Mouse (Mus musculus): ENCODE measurements around the gene Thap3.
"Not testable (repeated sequence)": the region's sequence is repeated elsewhere in the genome, so short reads cannot be mapped to it uniquely, and the experiment has no call there.

Gene Thap3

GRCm38 (mm10) chr4:151988342-151989109 lies at the start of gene Thap3:
Gene Thap3, minus strand, starts transcription at chr4:151988997.
- peak; percentile 88 to 89 for DNase-seq

DNA sequence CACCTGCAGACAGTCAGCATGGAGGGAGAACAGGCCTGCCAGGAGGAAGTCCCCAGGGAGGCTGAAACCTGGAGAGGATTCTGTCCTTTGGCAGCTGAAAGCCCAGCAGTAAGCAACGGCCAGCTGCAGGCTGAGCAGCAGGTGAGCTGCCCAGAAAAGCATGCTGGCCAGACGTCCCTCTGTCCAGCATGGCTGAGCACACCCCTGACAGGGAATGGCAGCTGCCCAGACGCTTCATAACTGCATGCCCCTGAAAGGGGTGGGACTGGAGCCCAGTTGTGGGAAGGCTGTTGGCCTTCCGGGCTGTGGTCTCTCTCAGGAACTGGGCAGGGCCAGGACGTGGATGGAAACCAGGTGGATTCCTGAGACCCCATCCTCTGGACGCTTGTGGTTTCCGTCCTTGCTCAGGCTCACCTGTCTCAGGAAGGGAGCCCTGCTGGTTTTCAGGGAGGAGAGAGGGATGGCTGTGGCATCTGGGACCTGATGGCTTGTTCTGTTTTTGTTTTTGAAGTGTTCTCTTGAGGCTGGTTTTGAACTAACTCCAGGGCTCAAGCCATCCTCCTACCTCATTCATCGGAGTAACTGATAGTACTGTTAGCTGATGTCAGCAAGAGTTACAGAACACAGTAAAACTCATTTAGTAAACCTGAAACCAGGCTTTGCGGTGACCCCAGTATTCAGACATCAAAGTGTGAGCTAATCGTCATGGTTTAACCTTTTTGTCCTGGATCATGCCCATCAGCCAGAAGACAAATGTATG lies 49.6 kb upstream of the Thap3 start, which contains the start of gene Tas1r1:
TSS of gene Tas1r1 (minus strand) at position 344 of the 760 bp plus-strand sequence.
- DNase-seq = no peak

DNA sequence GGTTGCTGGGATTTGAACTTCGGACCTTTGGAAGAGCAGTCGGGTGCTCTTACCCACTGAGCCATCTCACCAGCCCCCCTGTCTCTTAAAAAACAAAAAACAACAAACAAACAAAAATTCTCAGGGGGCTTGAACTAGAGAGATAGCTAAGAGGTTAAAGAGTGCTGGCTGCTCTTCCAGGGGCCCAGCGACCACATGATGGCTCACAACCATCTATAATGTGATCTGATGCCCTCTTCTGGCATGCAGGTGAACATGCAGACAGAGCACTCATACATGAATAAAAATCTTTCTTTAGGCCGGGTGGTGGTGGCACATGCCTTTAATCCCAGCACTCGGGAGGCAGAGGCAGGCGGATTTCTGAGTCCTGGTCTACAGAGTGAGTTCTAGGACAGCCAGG lies 47.7 kb upstream of the Thap3 start:
- DNase-seq = not testable (repeated sequence)

- DNase-seq = no peak
These were observed 44.1 kb upstream of the Thap3 start for GRCm38 (mm10) chr4:152032922-152033321.

- DNase-seq = no peak
These were observed 41.2 kb upstream of the Thap3 start for GRCm38 (mm10) chr4:152029997-152030396.

- DNase-seq = peak in 1 of 2 experiments; percentile 26
These were observed 40.3 kb upstream of the Thap3 start for GRCm38 (mm10) chr4:152029087-152029486.

- no peak for DNase-seq
These were observed 39.7 kb upstream of the Thap3 start for GRCm38 (mm10) chr4:152028456-152028855.

DNA sequence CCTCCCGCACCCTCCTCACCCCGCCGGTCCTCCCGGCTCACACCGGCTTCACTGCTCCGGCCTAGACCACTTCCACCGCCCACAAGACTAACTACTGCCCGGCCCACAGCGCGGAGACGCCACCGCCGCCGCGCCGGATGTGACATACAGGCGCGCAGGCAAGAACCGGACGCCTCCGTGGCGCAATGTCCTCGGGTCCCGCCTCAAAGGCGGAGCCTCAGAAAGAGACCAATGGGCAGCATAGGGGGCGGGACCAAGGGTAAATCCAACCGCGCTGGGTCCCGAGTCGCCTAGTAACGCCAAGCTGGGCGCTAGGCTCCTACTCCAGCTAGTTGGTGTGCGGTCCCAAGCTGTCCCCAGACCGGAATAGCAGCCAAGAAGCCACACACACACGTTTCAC lies 38.7 kb upstream of the Thap3 start, which contains the start of gene Zbtb48:
TSS of gene Zbtb48 (minus strand) at position 148 of the 400 bp plus-strand sequence.
- DNase-seq = peak; percentile 92 to 95

GRCm38 (mm10) chr4:152026751-152027508 lies 38.1 kb upstream of the Thap3 start:
- no peak for DNase-seq

DNA sequence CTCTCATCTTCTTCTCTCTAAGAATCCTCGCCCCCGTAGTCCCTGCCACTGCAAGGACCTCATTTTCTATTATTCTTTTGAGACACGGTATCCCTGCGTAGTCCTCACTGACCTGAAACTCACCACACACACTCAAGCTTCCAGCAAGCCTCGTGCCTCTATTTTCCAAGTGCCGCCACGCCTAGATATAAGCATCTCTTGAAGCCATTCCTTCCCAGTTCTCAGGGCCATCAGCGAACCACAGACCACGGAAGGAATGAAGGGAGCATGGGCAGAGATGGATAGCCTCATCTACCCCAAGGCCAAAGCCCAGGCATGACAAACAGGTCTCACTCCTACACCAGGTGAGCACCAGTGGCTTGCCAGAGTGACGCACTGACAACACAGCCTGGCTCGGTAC lies 35.7 kb upstream of the Thap3 start:
- no peak for DNase-seq

GRCm38 (mm10) chr4:152022506-152022905 lies 33.7 kb upstream of the Thap3 start:
- no peak for DNase-seq

DNA sequence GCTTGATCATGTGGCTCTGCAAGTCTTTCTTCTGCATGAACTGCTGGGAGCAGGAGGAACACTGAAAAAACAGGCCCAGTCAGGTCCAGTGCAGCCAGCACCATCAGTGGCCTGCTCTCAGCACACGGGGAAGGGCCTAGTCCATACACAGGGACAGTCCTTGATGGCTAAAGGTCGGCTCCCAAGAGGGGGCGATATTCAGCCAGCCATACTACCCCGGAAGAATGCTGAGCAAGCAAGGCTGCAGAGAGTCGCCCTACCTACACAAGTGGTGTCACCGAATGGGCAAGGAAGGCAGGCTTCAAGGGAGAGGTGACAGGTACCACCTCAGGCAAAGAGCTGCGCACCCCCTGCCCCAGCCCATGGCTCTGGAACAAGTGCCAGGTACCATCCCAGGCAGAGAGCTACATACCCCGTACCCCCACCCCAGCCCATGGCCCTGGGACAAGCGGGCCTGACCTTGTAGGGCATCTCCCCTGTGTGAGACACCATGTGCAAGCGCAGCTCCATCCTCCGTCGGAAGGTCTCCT lies 32.8 kb upstream of the Thap3 start:
- no peak for DNase-seq

GRCm38 (mm10) chr4:152020024-152020423 lies 31.2 kb upstream of the Thap3 start:
- DNase-seq = no peak

- DNase-seq = no peak
These were observed 30.3 kb upstream of the Thap3 start for GRCm38 (mm10) chr4:152019073-152019472.

DNA sequence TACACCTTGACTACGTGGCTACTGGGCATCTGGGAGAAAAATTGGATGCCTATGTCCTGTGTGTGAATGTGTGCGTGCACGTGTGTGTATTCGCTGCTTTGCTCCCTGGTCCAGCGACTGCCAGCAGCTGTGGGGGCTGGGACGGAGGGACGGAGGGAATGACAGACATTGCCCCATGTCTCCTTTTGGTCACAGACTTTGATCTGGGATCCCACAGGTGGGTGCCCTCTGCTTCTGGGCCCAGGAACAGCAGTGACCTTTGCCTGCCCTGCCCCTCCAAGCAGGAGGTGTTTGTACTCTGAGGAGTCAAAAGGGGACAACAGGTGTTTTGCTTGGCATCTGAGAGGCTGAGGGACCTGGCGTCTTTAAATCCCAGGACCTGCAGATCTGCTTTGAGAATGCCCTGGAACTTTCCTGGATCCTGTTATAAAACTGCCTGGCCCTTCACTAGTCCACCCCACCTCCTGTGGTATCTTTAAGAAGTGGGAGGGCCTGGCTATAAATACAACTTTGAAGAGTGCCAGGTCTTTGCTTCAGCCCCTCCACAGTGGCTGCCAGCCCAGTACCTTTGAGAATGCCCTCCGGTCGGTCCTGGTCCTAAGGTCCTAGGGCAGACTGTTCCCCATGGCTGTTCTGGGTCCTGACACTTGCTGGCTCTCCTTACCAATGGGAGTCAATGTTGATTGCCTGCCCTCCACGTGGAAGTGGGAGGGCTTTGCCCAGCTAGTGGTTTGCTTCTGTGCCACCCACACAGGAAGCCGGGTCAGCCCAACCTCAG lies 24.4 kb upstream of the Thap3 start:
- DNase-seq = no peak

DNA sequence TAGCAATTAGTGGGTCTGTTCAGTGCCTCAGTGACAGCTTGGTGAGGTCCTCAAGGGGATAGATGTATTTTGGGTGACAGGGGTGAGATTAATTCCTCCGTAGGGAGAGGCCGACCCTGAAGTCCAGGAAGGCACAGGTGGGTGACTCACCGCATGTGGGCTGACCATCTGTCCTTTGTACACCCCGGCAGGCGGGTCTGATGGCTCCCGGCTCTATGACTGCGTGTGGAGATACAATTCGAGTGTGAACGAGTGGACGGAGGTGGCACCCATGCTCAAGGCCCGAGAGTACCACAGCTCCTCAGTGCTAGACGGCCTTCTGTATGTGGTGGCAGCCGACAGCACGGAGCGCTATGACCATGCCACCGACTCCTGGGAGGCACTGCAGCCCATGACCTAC lies 23.3 kb upstream of the Thap3 start:
- no peak for DNase-seq

DNA sequence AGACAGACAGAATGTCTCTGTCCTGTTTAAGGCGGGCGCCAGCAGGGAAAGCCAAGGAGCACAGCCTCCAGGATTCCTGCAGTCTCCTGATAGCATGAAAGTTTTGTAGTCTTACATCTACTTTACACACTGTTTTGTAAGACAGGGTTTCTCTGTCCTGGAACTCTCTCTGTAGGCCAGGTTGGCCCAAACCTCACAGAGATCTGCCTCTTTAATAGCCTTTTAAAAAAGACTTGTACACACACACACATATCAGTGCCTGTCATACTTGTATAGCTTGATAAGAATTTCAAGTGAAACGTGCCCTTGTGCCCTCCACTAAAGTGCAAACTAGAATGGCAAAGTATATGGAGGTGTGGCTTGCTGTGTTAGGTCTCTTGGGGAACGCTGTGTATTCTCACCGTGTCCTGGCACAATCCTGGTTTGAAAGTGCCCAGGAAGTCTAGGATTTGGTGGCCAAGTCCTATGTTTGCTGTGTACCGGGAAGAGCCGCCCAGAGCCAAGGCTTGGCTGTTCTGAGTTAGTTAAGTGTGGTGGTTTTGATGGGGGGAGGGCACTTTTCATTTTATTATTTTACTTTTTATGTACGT lies 22.5 kb upstream of the Thap3 start:
- no peak for DNase-seq

GRCm38 (mm10) chr4:152010707-152011134 lies 21.9 kb upstream of the Thap3 start:
- no peak for DNase-seq

DNA sequence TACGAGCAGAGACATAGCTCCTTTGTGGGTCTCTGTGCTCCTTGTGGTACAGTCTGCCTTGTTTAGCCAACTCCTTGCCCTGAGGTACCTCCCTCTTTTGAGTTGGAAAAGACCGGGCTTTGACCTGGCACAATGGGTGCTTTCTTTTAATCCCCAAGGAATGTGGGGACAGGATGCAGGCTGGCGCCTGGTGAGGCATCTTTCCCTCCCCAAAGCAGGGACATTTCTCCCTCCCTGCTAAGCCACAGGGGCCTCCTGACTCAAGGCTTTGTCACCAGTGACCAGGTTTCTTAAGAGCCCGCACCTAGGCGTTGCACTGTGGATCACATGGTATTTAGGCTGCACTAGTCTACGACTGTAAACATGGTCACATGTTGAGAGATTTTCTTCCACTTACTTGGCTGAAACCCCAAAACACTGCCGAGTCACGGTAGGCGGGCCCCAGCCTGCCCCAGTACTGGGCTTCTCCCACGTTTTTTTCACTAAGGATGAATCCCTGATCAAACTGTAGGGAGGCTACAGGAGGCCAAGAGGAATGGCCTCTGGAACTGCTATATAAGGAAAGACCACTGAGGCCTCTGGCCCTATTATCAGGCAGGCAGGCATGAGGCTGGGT lies 21.4 kb upstream of the Thap3 start:
- no peak for DNase-seq

DNA sequence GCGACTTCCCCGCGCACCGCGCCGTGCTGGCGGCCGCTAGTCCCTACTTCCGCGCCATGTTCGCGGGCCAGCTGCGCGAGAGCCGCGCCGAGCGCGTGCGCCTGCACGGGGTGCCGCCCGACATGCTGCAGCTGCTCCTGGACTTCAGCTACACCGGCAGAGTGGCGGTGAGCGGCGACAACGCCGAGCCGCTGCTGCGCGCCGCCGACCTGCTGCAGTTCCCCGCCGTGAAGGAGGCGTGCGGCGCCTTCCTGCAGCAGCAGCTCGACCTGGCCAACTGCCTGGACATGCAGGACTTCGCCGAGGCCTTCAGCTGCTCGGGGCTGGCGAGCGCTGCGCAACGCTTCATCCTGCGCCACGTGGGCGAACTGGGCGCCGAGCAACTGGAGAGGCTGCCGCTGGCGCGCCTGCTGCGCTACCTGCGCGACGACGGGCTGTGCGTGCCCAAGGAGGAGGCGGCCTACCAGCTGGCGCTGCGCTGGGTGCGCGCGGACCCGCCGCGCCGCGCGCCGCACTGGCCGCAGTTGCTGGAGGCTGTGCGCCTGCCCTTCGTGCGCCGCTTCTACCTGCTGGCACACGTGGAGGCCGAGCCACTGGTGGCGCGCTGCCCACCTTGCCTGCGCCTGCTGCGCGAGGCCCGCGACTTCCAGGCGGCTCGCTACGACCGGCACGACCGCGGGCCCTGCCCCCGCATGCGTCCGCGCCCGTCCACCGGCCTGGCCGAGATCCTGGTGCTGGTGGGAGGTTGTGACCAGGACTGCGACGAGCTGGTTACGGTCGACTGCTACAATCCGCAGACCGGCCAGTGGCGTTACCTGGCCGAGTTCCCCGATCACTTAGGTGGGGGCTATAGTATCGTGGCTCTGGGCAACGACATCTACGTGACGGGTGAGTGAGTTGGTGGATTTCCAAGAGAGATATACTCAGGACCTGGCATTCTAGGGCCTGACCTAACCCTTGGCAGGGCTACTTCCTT lies 20.6 kb upstream of the Thap3 start:
- DNase-seq = peak; percentile 54 to 64
